Mouse (Mus musculus) ES-Bruce4 (cell line): ENCODE data around the gene Cntnap2.

Experiments
- CTCF ChIP-seq: IDR thresholded peaks from one replicate; pipeline ENCODE4 v1.8.1; 2011; ENCODE audit warnings: low read depth, low read length
- EP300 ChIP-seq: IDR thresholded peaks from 2 replicates; pipeline ENCODE4 v1.6.1; 2011; ENCODE audit warnings: low read depth, low read length; ENCODE audit not compliant: insufficient read depth
- POLR2A ChIP-seq: IDR thresholded peaks from one replicate; pipeline ENCODE4 v1.8.1; 2011; ENCODE audit warnings: low read length; ENCODE audit not compliant: insufficient read depth

GRCm38 (mm10) chr6:46774529-46774928 is 1715.4 kb downstream of the Cntnap2 start:
- TF ChIP-seq CTCF (no peak), POLR2A (no peak), EP300 (no peak)
